Mouse (Mus musculus) forebrain, embryonic 15.5 days (tissue): ENCODE data around the gene Klk1b16. TPM values are rescaled to one million over a fixed set of nuclear protein-coding genes. Genes with fewer than 3 reads are reported as not detected.
"Not testable (repeated sequence)": the region's sequence is repeated elsewhere in the genome, so short reads cannot be mapped to it uniquely, and the experiment has no call there.

Source experiments
- ATAC-seq: fragments of 200-750 bp; cut with Nextera tagmentation; replicated peaks from 2 replicates; pipeline ENCODE4 v1.8.0; 2017; ENCODE audit warnings: mild to moderate bottlenecking, moderate TSS enrichment, moderate library complexity
- H3K27ac ChIP-seq: fragments of 300-500 bp; sonication (generic); replicated peaks from 2 replicates; pipeline ENCODE4 v1.5.1; 2015; ENCODE audit warnings: mild to moderate bottlenecking, inconsistent platforms
- H3K27me3 ChIP-seq: fragments of 300-500 bp; sonication (generic); 2 replicates; pipeline ENCODE4 v1.6.1; 2015; ENCODE audit warnings: inconsistent platforms
- H3K36me3 ChIP-seq: fragments of 300-500 bp; sonication (generic); 2 replicates; pipeline ENCODE4 v1.6.1; 2015; ENCODE audit warnings: mild to moderate bottlenecking, inconsistent platforms
- H3K4me1 ChIP-seq: fragments of 300-500 bp; sonication (generic); 2 replicates; pipeline ENCODE4 v1.6.1; 2015; ENCODE audit warnings: inconsistent platforms
- H3K4me2 ChIP-seq: fragments of 300-500 bp; sonication (generic); replicated peaks from 2 replicates; pipeline ENCODE4 v1.6.1; 2015; ENCODE audit warnings: mild to moderate bottlenecking, inconsistent platforms
- H3K4me3 ChIP-seq: fragments of 300-500 bp; sonication (generic); 2 replicates; pipeline ENCODE4 v1.5.1; 2015; ENCODE audit warnings: mild to moderate bottlenecking, inconsistent platforms
- H3K9ac ChIP-seq: fragments of 300-500 bp; sonication (generic); replicated peaks from 2 replicates; pipeline ENCODE4 v1.6.1; 2015; ENCODE audit warnings: mild to moderate bottlenecking, inconsistent platforms
- H3K9me3 ChIP-seq: fragments of 300-500 bp; sonication (generic); 2 replicates; pipeline ENCODE4 v1.6.1; 2016; ENCODE audit warnings: inconsistent platforms
- WGBS: fragments of 180-500 bp; shearing (Covaris S2); methylation state at CpG from one replicate; pipeline ENCODE4 v1.1.7; 2015; ENCODE audit warnings: mixed read lengths; 5-methylcytosine and 5-hydroxymethylcytosine counted together
- polyA plus RNA-seq: library from polyadenylated mRNA; unstranded; fragments of >200 nt; fragmentation: Nextera tagmentation; extraction: Ambion mirVana; gene quantifications from 2 replicates; pipeline ENCODE4 v1.2.1, GENCODE M21; 2015

Gene Klk1b16
- polyA plus RNA-seq, result not detected in 2 replicates

DNA sequence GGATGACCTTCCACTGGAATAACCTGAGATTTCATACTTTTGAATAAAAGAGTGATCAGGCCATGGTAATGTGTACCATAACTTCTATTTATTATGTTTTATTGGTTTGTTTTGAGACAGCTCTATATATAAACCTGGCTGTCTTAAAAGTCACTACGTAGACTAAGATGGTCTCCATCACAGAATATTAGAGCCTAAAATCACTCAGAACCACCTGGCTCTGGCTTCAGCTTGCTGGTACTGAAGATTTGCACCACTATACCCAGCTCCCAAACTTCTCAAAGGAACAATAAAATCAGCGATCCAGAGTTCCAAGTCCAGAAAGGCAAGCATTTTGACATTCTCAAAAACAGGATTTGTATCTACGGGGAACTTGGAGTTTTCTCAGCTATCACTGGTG, at the start of gene Klk1b16:
Gene Klk1b16 (plus strand): TSS at position 301 of the 400 bp plus-strand sequence.
- Histone ChIP-seq H3K27me3 (no peaks in the 10 kb centered on the region), H3K36me3 (no peaks in the 10 kb centered on the region), H3K9ac (no peak within 1 kb of the TSS), H3K27ac (no peak within 1 kb of the TSS), H3K4me2 (no peak within 1 kb of the TSS), H3K9me3 (no peaks in the 10 kb centered on the region), H3K4me1 (no peaks in the 10 kb centered on the region), H3K4me3 (no peak within 1 kb of the TSS)
- WGBS, result 97% methylated on average over 3 of the region's 3 CpGs
- no peak for ATAC-seq

DNA sequence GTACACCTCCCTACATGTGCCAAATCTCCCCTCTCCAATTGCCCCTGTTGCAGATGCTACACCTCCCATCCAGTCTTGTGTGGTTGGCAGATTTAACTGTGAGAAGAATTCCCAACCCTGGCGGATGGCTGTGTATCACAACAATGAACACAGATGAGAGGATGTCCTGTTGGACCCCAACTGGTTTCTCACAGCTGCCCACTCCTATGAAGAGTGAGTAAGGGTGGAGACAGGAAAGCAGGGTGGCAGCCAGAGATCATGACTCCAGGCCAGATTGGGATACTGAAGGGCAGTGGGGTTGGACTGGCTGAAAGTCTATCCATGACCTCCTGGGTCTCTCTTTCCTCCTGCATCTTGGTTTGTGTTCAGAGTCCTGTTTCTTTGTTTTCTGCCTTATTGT, 40.5 kb upstream of the Klk1b16 start:
- no peak overlapping the region for H3K9ac ChIP-seq
- no peaks in the 10 kb centered on the region for H3K36me3 ChIP-seq
- no peaks in the 10 kb centered on the region for H3K9me3 ChIP-seq
- no peaks in the 10 kb centered on the region for H3K27me3 ChIP-seq
- H3K4me1 ChIP-seq, result no peaks in the 10 kb centered on the region
- H3K4me3 ChIP-seq, result no peak overlapping the region
- H3K27ac ChIP-seq, result no peak overlapping the region
- H3K4me2 ChIP-seq, result no peak overlapping the region
- ATAC-seq, result no peak
- WGBS, result 93% methylated on average over 1 of the region's 1 CpGs

DNA sequence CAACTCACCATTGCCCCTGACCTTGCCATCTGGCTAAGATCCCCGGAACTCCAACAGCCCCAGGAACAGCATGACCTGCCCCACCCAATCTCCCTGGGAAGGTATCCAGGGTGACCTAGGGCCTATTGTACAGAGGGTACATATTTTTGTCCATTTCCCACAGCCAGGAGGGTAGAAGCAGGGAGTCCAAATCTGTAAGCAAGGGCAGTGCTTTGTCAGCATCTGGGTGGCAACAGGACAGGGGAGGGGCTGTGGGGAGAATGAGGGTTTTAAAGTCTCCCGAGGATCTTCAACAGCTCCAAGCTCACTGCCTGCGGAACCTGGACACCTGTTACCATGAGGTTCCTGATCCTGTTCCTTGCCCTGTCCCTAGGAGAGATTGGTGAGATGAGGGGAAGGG, 34.5 kb upstream of the Klk1b16 start, which contains the start of gene Klk1b21:
Gene Klk1b21 (plus strand): TSS at position 301 of the 400 bp plus-strand sequence.
- H3K9me3 ChIP-seq, H3K4me3 ChIP-seq, H3K36me3 ChIP-seq, H3K27me3 ChIP-seq, H3K4me2 ChIP-seq, H3K27ac ChIP-seq, H3K9ac ChIP-seq, ATAC-seq, H3K4me1 ChIP-seq: not testable (repeated sequence)
- 87% methylated on average over 3 of the region's 3 CpGs for WGBS

DNA sequence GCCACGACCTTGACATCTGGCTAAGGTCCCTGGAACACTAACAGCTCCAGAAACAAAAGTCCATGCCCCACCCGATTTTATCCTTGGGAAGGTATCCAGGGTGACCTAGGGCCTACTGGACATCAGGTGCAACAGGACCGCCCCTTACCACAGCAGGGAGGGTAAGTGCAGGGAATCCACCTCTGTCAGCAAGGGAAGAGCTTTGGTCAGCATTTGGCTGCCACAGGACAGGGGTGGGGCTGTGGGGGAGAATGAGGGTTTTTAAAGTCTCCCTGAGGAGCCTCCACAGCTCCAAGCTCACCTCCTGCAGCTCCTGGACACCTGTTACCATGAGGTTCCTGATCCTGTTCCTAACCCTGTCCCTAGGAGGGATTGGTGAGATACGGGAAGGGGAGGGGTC, 24.2 kb upstream of the Klk1b16 start, which contains the start of gene Klk1b22:
Gene Klk1b22 (plus strand): TSS at position 301 of the 400 bp plus-strand sequence.
- ATAC-seq, result no peak
- Histone ChIP-seq H3K9me3 (no peaks in the 10 kb centered on the region), H3K4me1 (no peaks in the 10 kb centered on the region), H3K36me3 (no peaks in the 10 kb centered on the region), H3K9ac (no peak within 1 kb of the TSS), H3K27me3 (no peaks in the 10 kb centered on the region), H3K4me2 (no peak within 1 kb of the TSS), H3K4me3 (no peak within 1 kb of the TSS), H3K27ac (no peak within 1 kb of the TSS)
- 75% methylated on average over 4 of the region's 4 CpGs for WGBS

- no peak overlapping the region for H3K27ac ChIP-seq
- H3K9ac ChIP-seq, result no peak overlapping the region
- no peak overlapping the region for H3K4me3 ChIP-seq
- H3K27me3 ChIP-seq, result no peaks in the 10 kb centered on the region
- no peaks in the 10 kb centered on the region for H3K9me3 ChIP-seq
- H3K36me3 ChIP-seq, result no peaks in the 10 kb centered on the region
- H3K4me1 ChIP-seq, result no peaks in the 10 kb centered on the region
- 94% methylated on average over 6 of the region's 6 CpGs for whole genome bisulfite sequencing
- no peak overlapping the region for H3K4me2 ChIP-seq
- no peak for ATAC-seq
These were observed 13.1 kb upstream of the Klk1b16 start for GRCm38 (mm10) chr7:44123445-44123844.

DNA sequence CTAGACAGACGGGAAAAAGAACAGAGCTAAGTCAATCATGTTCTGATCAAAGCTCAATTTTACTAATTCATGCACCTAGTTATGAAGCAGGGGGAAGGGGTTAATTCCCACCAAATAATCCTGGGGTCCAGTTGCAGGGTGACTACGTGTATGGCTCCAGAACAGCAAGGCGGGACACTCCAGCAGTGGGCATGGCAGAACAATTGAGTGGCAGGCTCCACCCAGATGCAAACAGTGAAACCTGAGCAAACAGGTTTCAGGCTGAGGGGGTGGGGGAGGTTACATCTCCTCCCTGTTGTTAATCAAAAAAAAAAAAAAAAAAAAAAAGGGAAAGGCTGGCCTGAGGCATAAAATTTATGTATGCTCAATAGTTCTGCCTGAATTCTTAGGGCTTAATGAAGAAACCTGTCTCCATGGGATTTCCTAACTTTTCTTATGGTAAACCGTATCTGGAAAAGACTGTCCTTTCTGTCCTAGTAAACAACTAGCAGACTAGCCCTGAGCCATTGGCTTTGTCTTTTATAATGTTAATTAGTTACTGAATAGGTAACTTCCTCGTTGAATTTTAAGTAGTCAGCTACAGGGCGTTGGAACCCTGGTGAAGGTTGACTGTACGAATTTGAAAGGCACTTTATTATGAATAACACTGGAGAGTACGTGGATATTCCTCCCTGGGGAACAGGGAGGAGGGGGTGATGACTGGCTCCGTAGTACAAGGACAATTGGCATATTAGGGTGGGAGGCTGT, 42.9 kb downstream of the Klk1b16 start:
- 19% methylated on average over 9 of the region's 9 CpGs for WGBS
- Histone ChIP-seq H3K27ac (no peak overlapping the region), H3K36me3 (no peaks in the 10 kb centered on the region), H3K4me3 (no peak overlapping the region), H3K9ac (no peak overlapping the region), H3K9me3 (no peaks in the 10 kb centered on the region), H3K4me1 (no peaks in the 10 kb centered on the region), H3K27me3 (no peaks in the 10 kb centered on the region), H3K4me2 (no peak overlapping the region)
- no peak for ATAC-seq

GRCm38 (mm10) chr7:44186516-44186915, 49.9 kb downstream of the Klk1b16 start:
- H3K4me2 ChIP-seq, H3K4me1 ChIP-seq, H3K36me3 ChIP-seq, ATAC-seq, H3K27me3 ChIP-seq, H3K9me3 ChIP-seq, H3K4me3 ChIP-seq, H3K9ac ChIP-seq, H3K27ac ChIP-seq: not testable (repeated sequence)
- 71% methylated on average over 8 of the region's 8 CpGs for WGBS

GRCm38 (mm10) chr7:44187936-44188335, 51.4 kb downstream of the Klk1b16 start, which contains the start of gene Klk1b24:
Gene Klk1b24, plus strand, starts transcription at chr7:44188236.
- not testable (repeated sequence) for H3K27me3 ChIP-seq, H3K4me1 ChIP-seq, H3K9ac ChIP-seq, H3K4me2 ChIP-seq, H3K36me3 ChIP-seq, H3K4me3 ChIP-seq, ATAC-seq, H3K27ac ChIP-seq, H3K9me3 ChIP-seq

Other genes with a start within 250 kb of the Klk1b16 start
- not detected in 2 replicates for gene Klk15, start 203.0 kb upstream of the Klk1b16 start, polyA plus RNA-seq
- not detected in 2 replicates for gene Klk1b8, start 186.1 kb upstream of the Klk1b16 start, polyA plus RNA-seq
- not detected in 2 replicates for gene Klk1b1, start 170.0 kb upstream of the Klk1b16 start, polyA plus RNA-seq
- not detected in 2 replicates for gene Klk1b9, start 160.7 kb upstream of the Klk1b16 start, polyA plus RNA-seq
- not detected in 2 replicates for gene Klk1b11, start 140.9 kb upstream of the Klk1b16 start, polyA plus RNA-seq
- gene Klk1b26, start 124.6 kb upstream of the Klk1b16 start, polyA plus RNA-seq, result not detected in 2 replicates
- not detected in 2 replicates for gene Klk1b27, start 84.5 kb upstream of the Klk1b16 start, polyA plus RNA-seq
- gene Klk1b21, start 34.4 kb upstream of the Klk1b16 start, polyA plus RNA-seq, result not detected in 2 replicates
- not detected in 2 replicates for gene Klk1b22, start 24.1 kb upstream of the Klk1b16 start, polyA plus RNA-seq
- gene Klk1b24, start 51.5 kb downstream of the Klk1b16 start, polyA plus RNA-seq, result not detected in 2 replicates
- not detected in 2 replicates for gene Klk1b3, start 61.4 kb downstream of the Klk1b16 start, polyA plus RNA-seq
- not detected in 2 replicates for gene Klk1b4, start 70.7 kb downstream of the Klk1b16 start, polyA plus RNA-seq
- not detected in 2 replicates for gene Klk1b5, start 79.2 kb downstream of the Klk1b16 start, polyA plus RNA-seq
- not detected in 2 replicates for gene Klk1, start 88.6 kb downstream of the Klk1b16 start, polyA plus RNA-seq
- not detected in 2 replicates for gene Gm36864, start 99.4 kb downstream of the Klk1b16 start, polyA plus RNA-seq
- gene 1700028J19Rik, start 109.9 kb downstream of the Klk1b16 start, polyA plus RNA-seq, result 0.72 and 1.2 TPM in 2 replicates
- gene 2410002F23Rik, start 110.0 kb downstream of the Klk1b16 start, polyA plus RNA-seq, result 219 and 222 TPM in 2 replicates
- gene Acp4, start 120.6 kb downstream of the Klk1b16 start, polyA plus RNA-seq, result not detected in 2 replicates
- gene Gm15517, start 124.7 kb downstream of the Klk1b16 start, polyA plus RNA-seq, result not detected in 2 replicates
- 3.7 TPM in 2 replicates for gene Clec11a, start 170.1 kb downstream of the Klk1b16 start, polyA plus RNA-seq
- gene Shank1, start 173.5 kb downstream of the Klk1b16 start, polyA plus RNA-seq, result 22.0 and 24.2 TPM in 2 replicates
- gene Syt3, start 247.3 kb downstream of the Klk1b16 start, polyA plus RNA-seq, result 24.5 and 26.7 TPM in 2 replicates
- 1.1 and 1.4 TPM in 2 replicates for gene 1700008O03Rik, start 249.1 kb downstream of the Klk1b16 start, polyA plus RNA-seq